Mouse (Mus musculus) megakaryocyte, embryonic 14.5 days (primary cell): Measurements from ENCODE around the gene Catsper2.

ENCODE experiments used
- FLI1 ChIP-seq: IDR thresholded peaks from 2 replicates; pipeline ENCODE4 v1.6.1; 2012; ENCODE audit warnings: low read length, inconsistent platforms, mixed read lengths
- GATA1 ChIP-seq: IDR thresholded peaks from 3 replicates; pipeline ENCODE4 v1.6.1; 2012; ENCODE audit warnings: mixed read lengths, low read length, inconsistent platforms, borderline replicate concordance

GRCm38 (mm10) chr2:121456692-121457642 is 43.4 kb upstream of the Catsper2 start, which contains the start of gene Serinc4:
- TF ChIP-seq GATA1 (no peak), FLI1 (no peak)
